Mouse (Mus musculus) brain, adult 2 months (tissue): ENCODE measurements at regions not wholly inside any gene's neighbourhood (a gene's known extent, or its start where the extent isn't known, plus 50 kb on each side); places are given as distances from the start of the nearest gene placed in this dataset.

Experiments used
- DNase-seq: peaks from one replicate; pipeline ENCODE4 v3.0.0; 2011; ENCODE audit warnings: low read depth, low spot score

DNA sequence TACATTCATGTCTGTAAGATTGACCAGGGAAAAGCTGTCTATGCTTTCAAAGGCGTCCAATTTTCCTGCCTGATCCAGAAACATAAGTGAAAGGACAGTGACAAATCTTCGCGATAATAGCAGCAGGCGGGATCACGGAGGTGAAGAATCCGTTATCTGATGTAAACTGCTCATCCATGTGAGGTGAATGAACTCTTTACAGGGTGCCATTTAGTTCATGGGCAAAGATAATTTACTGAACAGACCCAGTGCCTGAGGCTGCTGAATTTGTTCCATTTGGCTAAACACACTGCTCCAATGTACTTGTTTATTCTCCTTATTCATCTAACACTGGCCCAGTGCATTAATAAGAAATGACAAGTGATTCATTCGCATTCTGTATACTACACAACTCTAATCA, 3534.3 kb upstream of the Lrrc6 start:
- DNase-seq = peak; percentile 16

DNA sequence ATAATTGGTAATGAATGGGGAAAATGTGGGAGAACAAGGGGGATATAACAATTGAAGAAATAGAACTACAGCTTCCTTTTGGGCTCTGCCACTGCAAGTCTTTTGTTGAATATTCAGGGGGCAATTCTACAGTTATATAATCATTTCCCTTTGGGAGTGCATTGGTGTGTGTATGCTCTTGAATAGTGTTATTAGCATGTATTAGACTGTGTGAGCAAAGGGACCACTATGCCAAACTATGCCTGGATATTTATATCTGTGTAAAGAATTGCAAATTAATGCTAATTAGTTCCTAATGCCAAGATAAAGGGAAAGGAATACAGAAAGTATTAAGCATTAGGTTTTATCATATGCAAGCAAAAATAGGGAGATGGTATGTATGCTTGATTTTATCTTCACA, 3528.8 kb upstream of the Lrrc6 start:
- no peak for DNase-seq

DNA sequence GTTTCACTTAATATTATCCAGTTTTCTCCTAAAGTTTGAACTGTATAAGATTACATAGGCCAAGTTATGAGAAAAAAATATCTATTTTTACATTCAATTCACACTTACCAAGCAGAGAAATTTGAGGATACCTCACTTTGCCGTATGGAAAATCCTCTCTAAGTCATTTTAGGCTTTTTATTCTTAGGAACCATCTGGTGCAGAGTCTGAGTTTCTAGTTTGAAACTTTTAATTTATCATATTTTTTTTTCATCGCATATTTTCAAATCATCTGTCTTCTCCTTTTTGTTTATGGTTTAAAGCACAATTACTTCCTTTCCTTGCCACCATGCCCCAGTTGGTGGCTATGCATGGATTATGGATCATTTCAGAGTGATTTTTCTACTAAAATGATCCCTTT, 3512.1 kb upstream of the Lrrc6 start:
- DNase-seq = peak; percentile 65
